ENCODE assay signal across 21 mouse cellular contexts in genomic region chr11:90438768-90439167, GRCm38 (mm10). TPM values are rescaled to one million over a fixed set of nuclear protein-coding genes. Genes with fewer than 3 reads are reported as not detected.
A peak's percentile ranks its signal among the peaks of the same experiment; 100 is the strongest.
DNase-seq lines count a peak whose midpoint lies in the region; ATAC-seq and TF ChIP-seq lines count a peak whose summit lies in the region.
"Had no signal": no experiment of that assay in that cellular context is flagged by ENCODE, and none has a peak within 500 bp of the region (broad histone marks: within the 10 kb centered on the region; RNA-seq: fewer than 3 reads in every experiment).

No protein-coding gene starts in this region.

- peak; percentile 20 for DNase-seq in brain, embryonic 14.5 days (ENCODE audit: low read depth)
- DNase-seq in fat pad, adult 2 months (ENCODE audit: extremely low read depth, low read depth, low spot score) = peak; percentile 66
- DNase-seq in gonadal fat pad, adult 2 months (ENCODE audit: low read depth) = peak; percentile 52
- DNase-seq in right cerebral cortex, adult 18-20 months = no peak
- no peak for DNase-seq in cerebellum, postnatal 14 days
- DNase-seq: adrenal gland, adult 2 months; adrenal gland, adult 8-10 months; adrenal gland, postnatal 10 days; adrenal gland, postnatal 14 days; adrenal gland, postnatal 25 days; adrenal gland, postnatal 36 days; B cell, adult 2 months; cerebellum, adult 11 months; cerebellum, adult 11-12 months; cerebellum, adult 18-20 months; cerebellum, adult 2 months had no signal

- TF ChIP-seq CTCF in brain, embryonic 14.5 days (IDR thresholded peaks at IDR 0.05; ENCODE audit: borderline replicate concordance, extremely low read depth, insufficient read depth, insufficient read length) = no peak

- TF ChIP-seq POLR2A in brain, embryonic 14.5 days (IDR thresholded peaks at IDR 0.05; ENCODE audit: borderline replicate concordance, extremely low read depth, insufficient read depth, insufficient read length, poor library complexity, severe bottlenecking) = no peak

- ATAC-seq in inflammation-experienced regulatory T-cells, adult 6 months = no peak
- ATAC-seq: activated CD4-positive, CD25-positive, alpha-beta regulatory T cell, adult 4 months; CD4-positive, CD25-positive, alpha-beta regulatory T cell, adult 4 months; Patski had no signal

RNA-seq across cellular contexts. Expression of gene Hlf, which starts 48.1 kb away (rescaled TPM):
- polyA plus RNA-seq in brain, embryonic 14.5 days (2012; rRNA removed) = 4.1 and 6.3 TPM in 2 replicates
- 12.8 and 14.3 TPM in 2 replicates for polyA plus RNA-seq in gonadal fat pad, adult 2 months (2012; rRNA removed)
- polyA plus RNA-seq in inflammation-experienced regulatory T-cells, adult 6 months (2017; shearing (Covaris generic)) = 1 to 10 TPM; 1.5 to 2.4 (median 1.5) TPM
- polyA plus RNA-seq: G1E had no signal

Comparison
In these comparisons a context has a peak if more than half of its experiments do, and no peak if none do; other contexts are left out.
1. DNase-seq: peak in brain, embryonic 14.5 days (single experiment), fat pad, adult 2 months (single experiment) and gonadal fat pad, adult 2 months (single experiment); none in right cerebral cortex, adult 18-20 months (single experiment) and cerebellum, postnatal 14 days (0 of 2).